Mouse (Mus musculus): ENCODE measurements at regions not wholly inside any gene's neighbourhood (a gene's known extent, or its start where the extent isn't known, plus 50 kb on each side); places are given as distances from the start of the nearest gene placed in this dataset.

DNA sequence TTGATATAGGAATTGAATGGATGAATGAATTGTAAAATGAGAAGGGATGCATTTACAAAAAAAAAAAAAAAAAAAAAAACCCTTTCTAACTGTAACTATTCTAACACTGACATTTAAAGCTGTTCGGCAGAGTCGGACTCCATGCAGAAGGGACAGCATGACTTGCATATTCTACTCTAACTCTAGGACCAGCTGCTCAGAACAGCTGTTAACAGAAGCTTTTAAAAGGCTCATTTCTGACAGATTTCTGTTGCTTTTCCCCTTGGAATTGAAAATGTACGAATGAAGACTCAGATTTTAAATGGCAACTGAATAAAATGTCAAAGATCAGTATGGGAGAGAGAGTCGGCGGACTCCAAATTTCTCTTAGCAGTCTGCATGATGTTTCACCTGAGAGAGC, 138.9 kb upstream of the Fam83b start:
- no peak for TF ChIP-seq ZNF384 (IDR thresholded peaks at IDR 0.05; ENCODE audit: low read depth, low read length)
- Histone ChIP-seq H3K9ac (ENCODE audit: insufficient read depth, low read depth, low read length, poor library complexity, severe bottlenecking) (no peak overlapping the region), H3K27ac (ENCODE audit: insufficient read depth, low read depth, low read length, poor library complexity, severe bottlenecking) (no peak overlapping the region), H3K9me3 (ENCODE audit: control insufficient read depth, insufficient read depth, low read depth, low read length) (no peaks in the 10 kb centered on the region), H3K36me3 (ENCODE audit: control insufficient read depth, insufficient read depth, low read length, poor library complexity, severe bottlenecking) (no peaks in the 10 kb centered on the region), H3K4me3 (ENCODE audit: insufficient read depth in 1 of 2, low read depth in 1 of 2, low read length in 2 of 2, poor library complexity in 1 of 2, severe bottlenecking in 1 of 2) (no peak overlapping the region), H3K4me1 (ENCODE audit: control insufficient read depth in 2 of 2, insufficient read depth in 2 of 2, low read length in 2 of 2, poor library complexity in 1 of 2) (no peaks in the 10 kb centered on the region)
- DNase-seq (ENCODE audit: low read depth, low spot score), result no peak
- in situ Hi-C loops (cut with MboI; ENCODE audit: low sequenced_read_pairs in 2 of 2, unreplicated experiment in 2 of 2), result no loop called here

DNA sequence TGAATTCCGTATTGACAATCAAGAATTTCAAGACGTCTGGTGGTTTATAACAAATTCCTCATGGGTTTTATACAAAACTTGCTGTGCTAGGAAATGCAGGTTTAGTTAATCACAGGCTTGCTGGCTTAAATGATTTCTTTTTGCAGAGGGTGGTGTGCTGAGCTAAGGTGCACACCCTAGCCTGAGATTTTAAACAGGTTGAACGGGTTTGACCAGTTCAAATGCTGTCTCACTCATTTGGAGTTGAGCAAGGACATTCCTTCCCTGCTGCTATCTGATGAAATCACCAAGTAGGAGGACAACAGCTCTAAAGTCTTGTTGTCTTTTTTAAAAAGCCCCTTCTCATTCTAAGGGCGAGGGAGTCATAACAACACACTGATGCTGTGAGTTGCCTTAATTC, 128.6 kb upstream of the Fam83b start:
- in situ Hi-C loops (cut with MboI; ENCODE audit: low sequenced_read_pairs in 2 of 2, unreplicated experiment in 2 of 2), result no loop called here

DNA sequence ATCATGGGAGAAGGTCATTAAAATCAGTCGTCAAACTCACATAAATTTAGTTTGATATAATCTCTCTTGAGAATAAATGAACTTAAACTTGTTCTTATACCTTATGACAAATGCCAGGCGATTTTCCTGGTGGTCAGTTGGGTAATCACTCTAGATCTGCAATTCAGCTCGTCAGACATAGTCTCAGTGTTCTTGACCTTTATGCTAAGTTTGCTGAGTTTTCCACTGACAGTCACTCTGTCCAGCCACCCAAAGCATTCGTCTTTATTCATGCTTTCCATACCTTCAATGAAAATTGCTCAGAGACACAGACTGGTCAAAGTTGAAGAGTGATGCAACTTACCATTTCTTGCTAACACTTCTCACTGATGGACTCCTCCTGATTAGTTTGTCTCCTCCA, 126.1 kb upstream of the Fam83b start:
- DNase-seq (ENCODE audit: low read depth, low spot score), result no peak
- Histone ChIP-seq H3K27ac (ENCODE audit: insufficient read depth, low read depth, low read length, poor library complexity, severe bottlenecking) (no peak overlapping the region), H3K9me3 (ENCODE audit: control insufficient read depth, insufficient read depth, low read depth, low read length) (no peaks in the 10 kb centered on the region), H3K9ac (ENCODE audit: insufficient read depth, low read depth, low read length, poor library complexity, severe bottlenecking) (no peak overlapping the region), H3K4me1 (ENCODE audit: control insufficient read depth in 2 of 2, insufficient read depth in 2 of 2, low read length in 2 of 2, poor library complexity in 1 of 2) (peaks cover 0 to 3% of the 10 kb centered on the region in 2 experiments; a peak in 1 of 4 replicates), H3K36me3 (ENCODE audit: control insufficient read depth, insufficient read depth, low read length, poor library complexity, severe bottlenecking) (no peaks in the 10 kb centered on the region), H3K4me3 (ENCODE audit: insufficient read depth in 1 of 2, low read depth in 1 of 2, low read length in 2 of 2, poor library complexity in 1 of 2, severe bottlenecking in 1 of 2) (no peak overlapping the region)
- TF ChIP-seq ZC3H11A (IDR thresholded peaks at IDR 0.05; ENCODE audit: borderline replicate concordance, low read depth, low read length) (no peak), MAFK (IDR thresholded peaks at IDR 0.05; ENCODE audit: insufficient read depth, low read depth, low read length) (no peak), CHD2 (IDR thresholded peaks at IDR 0.05; ENCODE audit: low read depth, low read length) (no peak), ZNF384 (IDR thresholded peaks at IDR 0.05; ENCODE audit: low read depth, low read length) (no peak), HCFC1 (IDR thresholded peaks at IDR 0.05; ENCODE audit: borderline replicate concordance, insufficient read depth, low read length) (no peak)
- in situ Hi-C loops (cut with MboI; ENCODE audit: low sequenced_read_pairs in 2 of 2, unreplicated experiment in 2 of 2), result no loop called here

More for the DNA sequence above, 128.6 kb upstream of the Fam83b start:
- DNase-seq (ENCODE audit: low read depth, low spot score), result no peak
- H3K4me1 ChIP-seq (ENCODE audit: control insufficient read depth in 2 of 2, insufficient read depth in 2 of 2, low read length in 2 of 2, poor library complexity in 1 of 2), result peaks cover 0 to 3% of the 10 kb centered on the region in 2 experiments; a peak in 1 of 4 replicates
- H3K4me3 ChIP-seq (ENCODE audit: insufficient read depth in 1 of 2, low read depth in 1 of 2, low read length in 2 of 2, poor library complexity in 1 of 2, severe bottlenecking in 1 of 2), result no peak overlapping the region
- H3K9me3 ChIP-seq (ENCODE audit: control insufficient read depth, insufficient read depth, low read depth, low read length), result no peaks in the 10 kb centered on the region
- no peak for TF ChIP-seq CHD2 (IDR thresholded peaks at IDR 0.05; ENCODE audit: low read depth, low read length)
- TF ChIP-seq ZNF384 (IDR thresholded peaks at IDR 0.05; ENCODE audit: low read depth, low read length), result no peak
- TF ChIP-seq ZC3H11A (IDR thresholded peaks at IDR 0.05; ENCODE audit: borderline replicate concordance, low read depth, low read length), result no peak
- no peak for TF ChIP-seq HCFC1 (IDR thresholded peaks at IDR 0.05; ENCODE audit: borderline replicate concordance, insufficient read depth, low read length)
- TF ChIP-seq MAFK (IDR thresholded peaks at IDR 0.05; ENCODE audit: insufficient read depth, low read depth, low read length), result no peak
- H3K9ac ChIP-seq (ENCODE audit: insufficient read depth, low read depth, low read length, poor library complexity, severe bottlenecking), result no peak overlapping the region
- no peak overlapping the region for H3K27ac ChIP-seq (ENCODE audit: insufficient read depth, low read depth, low read length, poor library complexity, severe bottlenecking)
- H3K36me3 ChIP-seq (ENCODE audit: control insufficient read depth, insufficient read depth, low read length, poor library complexity, severe bottlenecking), result no peaks in the 10 kb centered on the region

DNA sequence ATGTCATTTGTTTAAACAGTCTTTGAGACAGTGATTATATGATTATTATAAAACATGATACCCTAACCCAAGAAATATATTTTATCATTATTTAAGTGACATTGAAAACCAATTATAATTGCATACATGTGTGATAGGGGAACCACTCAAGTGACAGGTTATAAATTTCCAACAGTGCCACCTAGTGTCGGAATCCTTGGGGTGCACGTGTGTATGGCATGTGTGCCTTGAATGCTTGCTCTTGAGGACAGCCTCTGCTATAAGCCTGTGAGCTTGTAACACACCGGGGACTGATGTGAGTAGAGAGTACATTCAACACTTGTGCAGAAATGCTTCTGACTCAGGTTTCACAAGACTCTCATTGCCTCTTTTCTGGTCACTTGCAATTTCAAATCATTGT, 93.9 kb upstream of the Fam83b start:
- Histone ChIP-seq H3K27ac (ENCODE audit: insufficient read depth, low read depth, low read length, poor library complexity, severe bottlenecking) (no peak overlapping the region), H3K4me1 (ENCODE audit: control insufficient read depth in 2 of 2, insufficient read depth in 2 of 2, low read length in 2 of 2, poor library complexity in 1 of 2) (no peaks in the 10 kb centered on the region), H3K9ac (ENCODE audit: insufficient read depth, low read depth, low read length, poor library complexity, severe bottlenecking) (no peak overlapping the region), H3K36me3 (ENCODE audit: control insufficient read depth, insufficient read depth, low read length, poor library complexity, severe bottlenecking) (no peaks in the 10 kb centered on the region), H3K9me3 (ENCODE audit: control insufficient read depth, insufficient read depth, low read depth, low read length) (no peaks in the 10 kb centered on the region), H3K4me3 (ENCODE audit: insufficient read depth in 1 of 2, low read depth in 1 of 2, low read length in 2 of 2, poor library complexity in 1 of 2, severe bottlenecking in 1 of 2) (no peak overlapping the region)
- in situ Hi-C loops (cut with MboI; ENCODE audit: low sequenced_read_pairs in 2 of 2, unreplicated experiment in 2 of 2), result no loop called here
- peak; percentile 54 for DNase-seq (ENCODE audit: low read depth, low spot score)
- no peak for TF ChIP-seq HCFC1 (IDR thresholded peaks at IDR 0.05; ENCODE audit: borderline replicate concordance, insufficient read depth, low read length)
- peak; percentile 46; the same call in 1 of the 2 replicates for TF ChIP-seq ZC3H11A (IDR thresholded peaks at IDR 0.05; ENCODE audit: borderline replicate concordance, low read depth, low read length)

DNA sequence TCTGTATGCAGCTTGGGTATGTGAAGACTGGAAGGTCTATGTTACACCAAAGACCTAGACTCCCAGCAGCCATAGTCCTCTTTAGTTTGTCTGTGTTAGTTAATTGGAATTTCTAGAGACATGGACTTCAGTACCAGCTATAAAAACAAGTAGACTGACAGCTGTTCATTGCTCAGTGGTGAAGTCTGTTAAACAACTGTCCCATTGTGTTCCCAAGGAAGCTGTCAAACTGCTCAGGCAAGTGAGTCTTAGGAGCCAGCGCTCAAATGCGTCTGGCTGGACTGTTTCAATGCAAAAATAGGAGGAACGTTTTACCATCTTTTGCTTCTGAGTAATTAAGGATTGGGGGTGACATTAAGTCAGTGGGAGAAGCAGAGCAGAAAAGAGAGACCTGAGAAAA, 92.9 kb upstream of the Fam83b start:
- H3K4me1 ChIP-seq (ENCODE audit: control insufficient read depth in 2 of 2, insufficient read depth in 2 of 2, low read length in 2 of 2, poor library complexity in 1 of 2), result no peaks in the 10 kb centered on the region
- H3K27ac ChIP-seq (ENCODE audit: insufficient read depth, low read depth, low read length, poor library complexity, severe bottlenecking), result no peak overlapping the region
- no peak for TF ChIP-seq MAFK (IDR thresholded peaks at IDR 0.05; ENCODE audit: insufficient read depth, low read depth, low read length)
- no peak for TF ChIP-seq ZNF384 (IDR thresholded peaks at IDR 0.05; ENCODE audit: low read depth, low read length)
- TF ChIP-seq ZC3H11A (IDR thresholded peaks at IDR 0.05; ENCODE audit: borderline replicate concordance, low read depth, low read length), result no peak
- TF ChIP-seq CHD2 (IDR thresholded peaks at IDR 0.05; ENCODE audit: low read depth, low read length), result no peak
- no peak for TF ChIP-seq HCFC1 (IDR thresholded peaks at IDR 0.05; ENCODE audit: borderline replicate concordance, insufficient read depth, low read length)
- H3K9me3 ChIP-seq (ENCODE audit: control insufficient read depth, insufficient read depth, low read depth, low read length), result no peaks in the 10 kb centered on the region
- in situ Hi-C loops (cut with MboI; ENCODE audit: low sequenced_read_pairs in 2 of 2, unreplicated experiment in 2 of 2), result no loop called here
- no peak overlapping the region for H3K4me3 ChIP-seq (ENCODE audit: insufficient read depth in 1 of 2, low read depth in 1 of 2, low read length in 2 of 2, poor library complexity in 1 of 2, severe bottlenecking in 1 of 2)
- DNase-seq (ENCODE audit: low read depth, low spot score), result no peak
- H3K9ac ChIP-seq (ENCODE audit: insufficient read depth, low read depth, low read length, poor library complexity, severe bottlenecking), result no peak overlapping the region
- no peaks in the 10 kb centered on the region for H3K36me3 ChIP-seq (ENCODE audit: control insufficient read depth, insufficient read depth, low read length, poor library complexity, severe bottlenecking)
